ENCODE assay signal across 8 mouse cellular contexts in the genomic region with DNA sequence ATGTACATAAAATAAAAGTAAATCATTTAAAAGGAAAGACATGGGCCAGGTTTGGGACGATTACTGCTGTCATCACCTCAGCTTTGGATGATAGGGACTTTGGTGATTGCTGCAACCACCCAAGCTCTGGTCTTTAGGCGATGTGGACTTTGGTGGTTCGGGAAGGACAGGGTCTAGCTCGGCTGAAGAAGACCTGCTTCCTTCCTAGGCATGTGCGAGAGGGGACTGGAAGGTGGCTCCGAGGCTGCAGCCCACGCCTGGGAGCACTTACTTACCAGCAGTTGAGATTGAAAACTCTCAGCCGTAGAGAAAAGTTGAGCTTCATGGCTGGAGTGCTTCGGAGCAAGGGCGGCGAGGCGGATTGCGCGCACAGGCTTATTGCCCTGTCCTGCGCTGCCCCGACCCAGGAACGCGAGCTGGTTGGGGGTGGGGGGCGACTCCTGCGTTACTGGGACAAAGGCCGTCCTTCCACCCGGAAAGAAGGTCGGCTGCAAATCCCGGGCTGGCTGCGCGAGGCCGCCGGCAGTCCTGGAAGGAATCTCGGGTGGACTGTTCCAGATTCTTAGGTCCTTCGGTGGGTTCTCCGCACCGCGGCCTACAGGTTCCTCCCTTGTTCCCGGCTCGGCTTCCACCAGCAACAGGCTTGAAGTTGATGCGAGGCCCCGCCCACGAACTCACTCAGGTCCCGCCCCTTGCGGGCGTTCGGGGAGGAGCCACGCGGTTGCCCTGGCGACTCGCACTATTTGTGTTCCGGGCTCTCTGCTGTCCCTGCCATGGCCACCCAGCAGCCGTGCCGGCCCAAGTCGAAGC. TPM values are rescaled to one million over a fixed set of nuclear protein-coding genes. Genes with fewer than 3 reads are reported as not detected.
DNase-seq lines count a peak whose midpoint lies in the region; ATAC-seq and TF ChIP-seq lines count a peak whose summit lies in the region.

A gene (minus strand): TSS at position 662 of the 810 bp plus-strand sequence.
A gene (plus strand): TSS at position 732 of the 810 bp plus-strand sequence.

- H3K27ac ChIP-seq in gastrocnemius, adult 2 months: peak within 1 kb of the TSS; percentile 92
- peak within 1 kb of the TSS; percentile 71 for H3K27ac ChIP-seq in hindbrain, postnatal 0 days
- H3K27ac ChIP-seq in left cerebral cortex, adult 2 months: peak within 1 kb of the TSS; percentile 84
- 0 out of 2 replicates have a peak within 1 kb of the TSS, but pooled peaks have one; percentile 21 for H3K27ac ChIP-seq in macrophage

- 0 out of 2 replicates have a peak, but pooled peaks have one; percentile 1 for TF ChIP-seq CTCF in gastrocnemius, adult 2 months (IDR thresholded peaks at IDR 0.05)
- peak; percentile 15; the same call in 1 of the 2 replicates for TF ChIP-seq CTCF in hindbrain, postnatal 0 days (IDR thresholded peaks at IDR 0.05; ENCODE audit: low read depth)
- peak; percentile 5 for TF ChIP-seq CTCF in left cerebral cortex, adult 2 months (IDR thresholded peaks at IDR 0.05)

- peak within 1 kb of the TSS; percentile 94 for H3K4me2 ChIP-seq in hindbrain, postnatal 0 days (ENCODE audit: low read depth, low read length)

- H3K27me3 ChIP-seq in hindbrain, postnatal 0 days (ENCODE audit: insufficient read depth, low read length): no peaks in the 10 kb centered on the region

- peaks cover 9% of the 10 kb centered on the region; the same call in 1 of the 2 replicates for H3K4me1 ChIP-seq in hindbrain, postnatal 0 days (ENCODE audit: insufficient read depth, low read length)

- WGBS in hindbrain, postnatal 0 days: 1% methylated on average over 50 of the region's 50 CpGs
- 1% methylated on average over 48 of the region's 50 CpGs for WGBS in macrophage (ENCODE audit: missing documents)

- no peaks in the 10 kb centered on the region for H3K9me3 ChIP-seq in hindbrain, postnatal 0 days (ENCODE audit: low read length)

- no peaks in the 10 kb centered on the region for H3K79me2 ChIP-seq in macrophage (ENCODE audit: inconsistent target)

- intact Hi-C loops in gastrocnemius, adult 2 months (cut with DNase I): no loop called here
- intact Hi-C loops in left cerebral cortex, adult 2 months (cut with DNase I): loop anchor here (1.0 kb wide), 1 partner anchor 13 kb away; no protein-coding TSS in a partner anchor

- H3K36me3 ChIP-seq in hindbrain, postnatal 0 days (ENCODE audit: insufficient read depth, low read length): no peaks in the 10 kb centered on the region; the same call in 1 of the 2 replicates
- peaks cover 31% of the 10 kb centered on the region for H3K36me3 ChIP-seq in macrophage (ENCODE audit: inconsistent target)

- peak within 1 kb of the TSS; percentile 97 for H3K4me3 ChIP-seq in gastrocnemius, adult 2 months
- H3K4me3 ChIP-seq in hindbrain, postnatal 0 days (ENCODE audit: low read length): peak within 1 kb of the TSS; percentile 55
- H3K4me3 ChIP-seq in left cerebral cortex, adult 2 months: peak within 1 kb of the TSS; percentile 80
- H3K4me3 ChIP-seq in macrophage (ENCODE audit: inconsistent target): peak within 1 kb of the TSS; percentile 52

- H3K9ac ChIP-seq in hindbrain, postnatal 0 days (replicated peaks; ENCODE audit: low read length): peak within 1 kb of the TSS; percentile 61

- DNase-seq in gastrocnemius, adult 2 months: peak; percentile 96
- peak; percentile 96 for DNase-seq in hindbrain, postnatal 0 days (ENCODE audit: low spot score)
- peak; percentile 93 to 94 for DNase-seq in left cerebral cortex, adult 2 months (ENCODE audit: extremely low spot score in 1 of 2, low spot score in 2 of 2)
- DNase-seq in retina, postnatal 7 days (ENCODE audit: low read depth, low spot score): peak; percentile 84
- DNase-seq in urinary bladder, adult 18-20 months (ENCODE audit: low spot score in 2 of 2): peak; percentile 93 to 97

- peak; percentile 92 for ATAC-seq in activated CD4-positive, CD25-positive, alpha-beta regulatory T cell, adult 4 months
- peak; percentile 95 for ATAC-seq in common myeloid progenitor, adult 5-6 weeks (replicated peaks; ENCODE audit: low read depth, poor library complexity, severe bottlenecking)
- ATAC-seq in hindbrain, postnatal 0 days: peak; percentile 96

RNA-seq across cellular contexts. Expression of the first gene that starts in this region (rescaled TPM):
- 10 to 100 TPM; 23.2 to 25.9 TPM for polyA plus RNA-seq in activated CD4-positive, CD25-positive, alpha-beta regulatory T cell, adult 4 months (2017; shearing (Covaris generic))
- total RNA-seq in common myeloid progenitor, adult 5-6 weeks (2017): 12.9 and 15.4 TPM in 2 replicates
- 10 to 100 TPM; 11.1 TPM for total RNA-seq in gastrocnemius, adult 2 months (2021)
- total RNA-seq in hindbrain, postnatal 0 days (2014; rRNA removed): 48.0 and 74.5 TPM in 2 replicates
- polyA plus RNA-seq in hindbrain, postnatal 0 days (2015; fragmentation: Nextera tagmentation; extraction: Ambion mirVana): 50.5 and 52.3 TPM in 2 replicates
- 10 to 100 TPM; 16.8 to 21.3 TPM for total RNA-seq in left cerebral cortex, adult 2 months (2021)
- total RNA-seq in macrophage (2018; cell fraction: chromatin; rRNA removed): 10 to 100 TPM in 20 of 26 experiments, 1 to 10 TPM in 6; 3.5 to 67.7 (median 19.5) TPM
- 10 to 100 TPM in 13 of 26 experiments, 1 to 10 TPM in 13; 5.1 to 18.5 (median 10.0) TPM for total RNA-seq in macrophage (2018; cell fraction: cytosol; rRNA removed)
- total RNA-seq in macrophage (2018; cell fraction: nucleus; rRNA removed): 10 to 100 TPM in 18 of 26 experiments, 1 to 10 TPM in 8; 4.3 to 52.9 (median 18.6) TPM
- polyA plus RNA-seq in macrophage (2018): 10.3 to 23.3 TPM (median 12.1 TPM) in 3 replicates

RNA-seq across cellular contexts. Expression of the second gene that starts in this region (rescaled TPM):
- under 1 TPM in 1 of 2 experiments, not detected in 1; 0.89 TPM for polyA plus RNA-seq in activated CD4-positive, CD25-positive, alpha-beta regulatory T cell, adult 4 months (2017; shearing (Covaris generic))
- total RNA-seq in common myeloid progenitor, adult 5-6 weeks (2017): 1.0 TPM in 1 of 2 replicates, not detected in the other
- total RNA-seq in gastrocnemius, adult 2 months (2021): not detected
- total RNA-seq in hindbrain, postnatal 0 days (2014; rRNA removed): 1.8 and 3.7 TPM in 2 replicates
- 6.5 and 7.7 TPM in 2 replicates for polyA plus RNA-seq in hindbrain, postnatal 0 days (2015; fragmentation: Nextera tagmentation; extraction: Ambion mirVana)
- total RNA-seq in left cerebral cortex, adult 2 months (2021): 1 to 10 TPM; 4.6 to 6.6 TPM
- 1 to 10 TPM in 10 of 26 experiments, not detected in 16; 1.2 to 4.2 (median 2.4) TPM for total RNA-seq in macrophage (2018; cell fraction: chromatin; rRNA removed)
- under 1 TPM in 8 of 26 experiments, not detected in 18; 0.10 to 0.41 (median 0.20) TPM for total RNA-seq in macrophage (2018; cell fraction: cytosol; rRNA removed)
- 1 to 10 TPM in 7 of 26 experiments, under 1 TPM in 1, not detected in 18; 0.89 to 1.7 (median 1.1) TPM for total RNA-seq in macrophage (2018; cell fraction: nucleus; rRNA removed)
- 0.22 TPM in 1 of 3 replicates, not detected in the others for polyA plus RNA-seq in macrophage (2018)

Comparison
In these comparisons a context has a peak if more than half of its experiments do, and no peak if none do; other contexts are left out.
1. Peak in every context shown above with its lines: DNase-seq, ATAC-seq, H3K4me3 ChIP-seq and H3K27ac ChIP-seq.
2. H3K27ac ChIP-seq: peak in every context shown above with its lines; median percentile 92 in gastrocnemius, adult 2 months; 84 in left cerebral cortex, adult 2 months; 71 in hindbrain, postnatal 0 days; 21 in macrophage.